Mouse (Mus musculus) midbrain, embryonic 10.5 days (tissue): Measurements from ENCODE around the gene Dcaf11. TPM values are rescaled to one million over a fixed set of nuclear protein-coding genes. Genes with fewer than 3 reads are reported as not detected.

Source experiments
- DNase-seq: peaks from one replicate; pipeline ENCODE4 v3.0.0-alpha.2; 2017; ENCODE audit warnings: low spot score
- H3K27ac ChIP-seq: fragments of 300-500 bp; sonication (generic); replicated peaks from 2 replicates; pipeline ENCODE4 v1.5.1; 2016; ENCODE audit warnings: mild to moderate bottlenecking
- H3K27me3 ChIP-seq: fragments of 300-500 bp; sonication (generic); 2 replicates; pipeline ENCODE4 v1.6.1; 2016; ENCODE audit warnings: low read depth, mild to moderate bottlenecking; ENCODE audit not compliant: poor library complexity, severe bottlenecking
- H3K36me3 ChIP-seq: fragments of 300-500 bp; sonication (generic); 2 replicates; pipeline ENCODE4 v1.6.1; 2016; ENCODE audit warnings: mild to moderate bottlenecking, moderate library complexity
- H3K4me1 ChIP-seq: fragments of 300-500 bp; sonication (generic); 2 replicates; pipeline ENCODE4 v1.6.1; 2016
- H3K4me3 ChIP-seq: fragments of 300-500 bp; sonication (generic); 2 replicates; pipeline ENCODE4 v1.5.1; 2016; ENCODE audit warnings: mild to moderate bottlenecking, moderate library complexity
- H3K9me3 ChIP-seq: fragments of 300-500 bp; sonication (generic); replicated peaks from 2 replicates; pipeline ENCODE4 v1.6.1; 2016; ENCODE audit warnings: mild to moderate bottlenecking
- WGBS: fragments of 180-500 bp; shearing (Covaris S2); methylation state at CpG from one replicate; pipeline ENCODE4 v1.1.7; 2016; 5-methylcytosine and 5-hydroxymethylcytosine counted together
- polyA plus RNA-seq: library from polyadenylated mRNA; unstranded; fragments of >200 nt; fragmentation: Nextera tagmentation; extraction: Ambion mirVana; gene quantifications from 2 replicates; pipeline ENCODE4 v1.2.1, GENCODE M21; 2016

Gene Dcaf11
- polyA plus RNA-seq, 1 experiment from 2014 or later: 78.5 TPM

DNA sequence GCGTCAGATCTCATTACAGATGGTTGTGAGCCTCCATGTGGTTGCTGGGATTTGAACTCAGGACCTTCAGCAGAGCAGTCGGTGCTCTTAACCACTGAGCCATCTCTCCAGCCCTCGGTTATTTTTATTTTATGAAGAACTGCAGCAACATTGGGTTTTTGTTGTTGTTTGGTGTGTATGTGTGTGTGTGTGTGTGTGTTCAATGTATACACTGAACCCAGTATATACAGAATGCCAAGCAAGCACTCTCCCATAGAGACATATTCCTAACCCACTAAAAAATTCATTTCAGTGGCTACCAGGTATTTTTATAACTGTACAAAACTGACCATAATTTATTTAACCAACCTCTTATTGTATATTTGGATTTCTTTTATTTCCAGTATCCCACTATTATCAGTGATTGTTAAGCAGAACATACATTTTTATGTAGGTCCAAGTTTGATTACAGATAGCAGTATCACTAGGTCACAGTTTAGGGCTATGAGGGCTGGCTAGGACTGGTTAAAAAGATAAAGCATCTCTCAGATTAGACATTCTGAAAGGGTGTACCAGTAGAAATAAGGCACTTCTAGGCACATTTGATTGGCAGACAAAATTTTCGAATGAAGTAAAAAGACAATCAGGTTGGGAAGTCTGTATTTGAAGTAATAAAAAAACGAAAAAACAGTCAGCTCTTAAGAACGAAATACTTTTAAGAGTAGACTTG, 912 bp upstream of the Dcaf11 start:
- peaks cover 8% of the 10 kb centered on the region for H3K36me3 ChIP-seq
- no peaks in the 10 kb centered on the region for H3K9me3 ChIP-seq
- no peak for DNase-seq
- no peaks in the 10 kb centered on the region for H3K27me3 ChIP-seq
- 60% methylated on average over 6 of the region's 6 CpGs for WGBS
- H3K27ac ChIP-seq: peak overlapping the region; percentile 94; the same call in 1 of the 2 replicates
- peaks cover 20% of the 10 kb centered on the region for H3K4me1 ChIP-seq
- H3K4me3 ChIP-seq: peak overlapping the region; percentile 73

- peaks cover 23% of the 10 kb centered on the region for H3K36me3 ChIP-seq
- DNase-seq: peak; percentile 98
- WGBS: under 1% methylated on average over 51 of the region's 51 CpGs
- no peaks in the 10 kb centered on the region for H3K27me3 ChIP-seq
- peak within 1 kb of the TSS; percentile 73 for H3K4me3 ChIP-seq
- no peaks in the 10 kb centered on the region for H3K9me3 ChIP-seq
- peaks cover 20% of the 10 kb centered on the region for H3K4me1 ChIP-seq
- peak within 1 kb of the TSS; percentile 94 for H3K27ac ChIP-seq
Measured at GRCm38 (mm10) chr14:55560202-55561073, 632 bp downstream of the Dcaf11 start, which contains the start of gene A730061H03Rik. Gene A730061H03Rik (minus strand): TSS chr14:55560406.

DNA sequence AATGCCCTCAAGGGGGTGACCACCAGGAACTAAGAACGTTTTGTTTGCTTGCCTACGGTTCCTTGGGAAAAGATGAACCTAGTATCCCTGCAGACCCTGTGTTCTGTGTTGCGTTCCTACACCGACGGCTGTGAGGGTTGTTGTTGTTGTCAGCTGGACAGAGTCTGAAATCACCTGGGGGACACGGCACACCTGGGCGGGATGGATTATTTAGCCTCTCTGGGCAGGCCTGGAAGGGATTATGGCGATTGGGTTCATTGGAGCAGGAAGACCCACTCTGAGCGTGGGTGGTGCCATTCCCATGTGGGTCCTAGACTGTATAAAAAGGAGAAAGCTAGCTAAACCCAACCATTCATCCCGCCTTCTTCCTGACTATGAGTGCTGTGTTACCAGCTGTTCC, 2.1 kb downstream of the Dcaf11 start:
- Histone ChIP-seq H3K4me1 (peaks cover 20% of the 10 kb centered on the region), H3K4me3 (0 out of 2 replicates have a peak overlapping the region, but pooled peaks have one; percentile 73), H3K27me3 (no peaks in the 10 kb centered on the region), H3K36me3 (peaks cover 37% of the 10 kb centered on the region), H3K9me3 (no peaks in the 10 kb centered on the region), H3K27ac (no peak overlapping the region)
- 87% methylated on average over 10 of the region's 10 CpGs for WGBS
- DNase-seq: no peak

DNA sequence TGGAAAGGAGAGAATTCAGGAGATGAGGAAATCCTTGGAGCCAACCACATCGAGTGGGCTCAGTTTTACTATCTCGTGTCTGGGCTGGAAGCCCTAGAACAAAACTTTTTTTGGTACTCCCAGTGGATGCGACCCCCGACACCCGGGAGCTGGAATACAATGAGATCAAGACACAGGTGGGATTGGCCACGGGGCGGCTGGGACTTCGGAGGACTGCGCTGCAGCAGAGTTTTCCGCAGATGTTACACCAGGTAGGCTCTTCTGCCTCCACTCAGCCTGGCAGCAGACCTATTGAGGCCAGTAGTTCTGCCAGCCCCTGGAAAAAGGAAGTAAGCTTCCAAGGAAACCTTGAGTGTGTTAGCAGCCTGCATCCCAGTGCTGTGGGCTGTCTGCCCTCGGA, 3.4 kb downstream of the Dcaf11 start:
- 93% methylated on average over 11 of the region's 11 CpGs for WGBS
- H3K27me3 ChIP-seq: no peaks in the 10 kb centered on the region
- no peaks in the 10 kb centered on the region for H3K9me3 ChIP-seq
- no peak for DNase-seq
- H3K36me3 ChIP-seq: peaks cover 51% of the 10 kb centered on the region
- no peak overlapping the region for H3K4me3 ChIP-seq
- H3K4me1 ChIP-seq: peaks cover 20% of the 10 kb centered on the region
- H3K27ac ChIP-seq: no peak overlapping the region

- peaks cover 70% of the 10 kb centered on the region for H3K36me3 ChIP-seq
- H3K27ac ChIP-seq: no peak overlapping the region
- no peaks in the 10 kb centered on the region for H3K27me3 ChIP-seq
- no peak for DNase-seq
- H3K4me1 ChIP-seq: peaks cover 13% of the 10 kb centered on the region
- WGBS: 80% methylated on average over 3 of the region's 3 CpGs
- no peaks in the 10 kb centered on the region for H3K9me3 ChIP-seq
- H3K4me3 ChIP-seq: no peak overlapping the region
Measured at GRCm38 (mm10) chr14:55565748-55566147, 5.9 kb downstream of the Dcaf11 start.

DNA sequence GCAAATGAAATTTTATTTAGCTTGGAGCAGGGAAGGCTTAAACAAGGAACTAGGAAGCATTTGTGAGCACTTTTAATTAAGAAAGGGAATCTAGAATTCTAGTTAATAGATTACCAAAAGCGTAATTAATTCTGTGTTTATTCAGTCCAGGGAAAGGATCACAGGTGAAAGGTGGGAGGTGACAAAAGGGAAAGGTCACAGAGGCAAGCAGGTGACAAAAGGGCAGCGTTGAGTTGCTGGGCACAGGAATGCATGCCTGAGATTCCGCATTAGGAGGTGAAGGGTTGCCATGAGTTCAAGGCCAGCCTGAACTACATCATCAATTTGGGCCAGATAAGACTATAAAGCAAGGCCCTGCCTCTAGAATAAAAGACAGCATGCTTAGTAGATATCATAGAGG, 7.7 kb downstream of the Dcaf11 start:
- Histone ChIP-seq H3K27me3 (no peaks in the 10 kb centered on the region), H3K9me3 (no peaks in the 10 kb centered on the region), H3K4me1 (no peaks in the 10 kb centered on the region), H3K27ac (no peak overlapping the region), H3K36me3 (peaks cover 70% of the 10 kb centered on the region), H3K4me3 (no peak overlapping the region)
- DNase-seq: no peak
- 90% methylated on average over 3 of the region's 3 CpGs for WGBS

DNA sequence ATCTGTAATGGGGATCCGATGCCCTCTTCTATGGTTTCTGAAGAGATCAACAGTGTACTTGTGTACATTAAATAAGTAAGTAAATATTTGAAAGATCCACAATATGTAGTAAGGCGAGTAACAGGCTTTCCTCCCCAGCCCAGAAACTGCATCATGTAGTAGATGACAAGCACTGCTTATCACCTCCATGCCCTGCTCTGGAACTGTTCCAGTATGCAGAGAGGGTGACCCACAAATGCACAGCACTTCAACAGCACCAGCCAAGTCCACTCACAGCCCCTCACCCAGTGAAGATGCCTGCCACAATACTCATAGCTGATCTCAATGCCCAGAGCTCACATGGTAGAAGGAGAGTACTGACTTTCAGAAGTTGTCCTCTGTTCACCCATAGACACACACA, 10.8 kb downstream of the Dcaf11 start:
- no peak for DNase-seq
- Histone ChIP-seq H3K27me3 (no peaks in the 10 kb centered on the region), H3K9me3 (no peaks in the 10 kb centered on the region), H3K27ac (no peak overlapping the region), H3K4me1 (0 out of 2 replicates have a peak, but pooled peaks cover 3% of the 10 kb centered on the region), H3K36me3 (peaks cover 46% of the 10 kb centered on the region), H3K4me3 (no peak overlapping the region)
- WGBS: 92% methylated on average over 2 of the region's 2 CpGs

- H3K36me3 ChIP-seq: peaks cover 34% of the 10 kb centered on the region
- no peak overlapping the region for H3K4me3 ChIP-seq
- H3K9me3 ChIP-seq: no peaks in the 10 kb centered on the region
- no peak for DNase-seq
- H3K27me3 ChIP-seq: no peaks in the 10 kb centered on the region
- 0 out of 2 replicates have a peak, but pooled peaks cover 4% of the 10 kb centered on the region for H3K4me1 ChIP-seq
- H3K27ac ChIP-seq: no peak overlapping the region
Measured at GRCm38 (mm10) chr14:55571760-55572159, 12.0 kb downstream of the Dcaf11 start.

DNA sequence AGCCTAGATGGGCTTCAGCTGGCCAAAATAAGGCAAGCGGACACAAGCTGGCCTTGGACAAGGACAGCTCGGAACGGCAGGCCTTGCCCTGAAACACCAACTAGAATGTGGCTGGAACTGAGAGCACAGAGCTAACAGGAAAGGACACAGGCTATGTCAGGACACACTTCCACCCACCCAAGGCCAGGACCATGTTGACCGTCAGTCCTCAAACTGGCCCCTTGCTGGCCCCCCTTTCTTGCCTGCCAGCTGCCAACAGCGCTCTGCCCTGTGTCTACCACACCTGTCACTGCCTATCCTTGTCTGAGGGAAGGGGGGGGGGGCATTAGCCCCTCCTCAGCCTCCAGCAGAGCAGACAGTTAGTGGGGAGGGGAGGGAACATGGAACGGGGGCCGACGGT, 15.5 kb downstream of the Dcaf11 start, which contains the start of gene Fitm1:
TSS of gene Fitm1 (plus strand) at position 316 of the 400 bp plus-strand sequence.
- H3K4me3 ChIP-seq: no peak within 1 kb of the TSS

DNA sequence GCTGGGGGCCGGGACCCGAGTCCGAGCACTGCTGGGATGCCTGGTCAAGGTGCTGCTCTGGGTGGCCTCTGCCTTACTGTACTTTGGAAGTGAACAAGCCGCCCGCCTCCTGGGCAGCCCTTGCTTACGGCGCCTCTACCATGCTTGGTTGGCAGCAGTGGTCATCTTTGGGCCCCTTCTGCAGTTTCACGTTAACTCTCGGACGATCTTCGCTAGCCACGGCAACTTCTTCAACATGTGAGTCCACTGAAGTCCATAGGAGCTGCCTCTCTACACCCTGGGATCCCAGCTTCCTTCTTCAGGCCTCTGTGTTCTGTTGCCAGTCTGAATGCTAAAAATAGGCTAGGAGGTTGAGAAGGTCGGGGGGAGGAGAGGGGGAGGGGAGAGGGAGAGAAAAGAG, 15.9 kb downstream of the Dcaf11 start:
- Histone ChIP-seq H3K9me3 (no peaks in the 10 kb centered on the region), H3K4me3 (no peak overlapping the region), H3K27me3 (no peaks in the 10 kb centered on the region), H3K27ac (0 out of 2 replicates have a peak overlapping the region, but pooled peaks have one; percentile 28), H3K4me1 (peaks cover 20% of the 10 kb centered on the region), H3K36me3 (peaks cover 12% of the 10 kb centered on the region)
- 84% methylated on average over 13 of the region's 13 CpGs for WGBS
- no peak for DNase-seq

More for the DNA sequence above, 15.5 kb downstream of the Dcaf11 start, which contains the start of gene Fitm1:
- Histone ChIP-seq H3K9me3 (no peaks in the 10 kb centered on the region), H3K27me3 (no peaks in the 10 kb centered on the region), H3K4me1 (peaks cover 20% of the 10 kb centered on the region), H3K36me3 (peaks cover 7% of the 10 kb centered on the region), H3K27ac (0 out of 2 replicates have a peak within 1 kb of the TSS, but pooled peaks have one; percentile 33)
- WGBS: 82% methylated on average over 8 of the region's 8 CpGs
- no peak for DNase-seq

- peaks cover 20% of the 10 kb centered on the region for H3K4me1 ChIP-seq
- H3K9me3 ChIP-seq: no peaks in the 10 kb centered on the region
- DNase-seq: no peak
- H3K4me3 ChIP-seq: no peak overlapping the region
- 87% methylated on average over 16 of the region's 16 CpGs for WGBS
- peaks cover 18% of the 10 kb centered on the region for H3K36me3 ChIP-seq
- 0 out of 2 replicates have a peak overlapping the region, but pooled peaks have one; percentile 33 for H3K27ac ChIP-seq
- H3K27me3 ChIP-seq: no peaks in the 10 kb centered on the region
Measured at GRCm38 (mm10) chr14:55576376-55576775, 16.6 kb downstream of the Dcaf11 start.

- peaks cover 20% of the 10 kb centered on the region for H3K4me1 ChIP-seq
- peak within 1 kb of the TSS; percentile 64 for H3K4me3 ChIP-seq
- WGBS: 1% methylated on average over 32 of the region's 32 CpGs
- peak within 1 kb of the TSS; percentile 87 for H3K27ac ChIP-seq
- no peaks in the 10 kb centered on the region for H3K27me3 ChIP-seq
- DNase-seq: peak; percentile 82
- H3K36me3 ChIP-seq: peaks cover 27% of the 10 kb centered on the region
- H3K9me3 ChIP-seq: no peaks in the 10 kb centered on the region
Measured at GRCm38 (mm10) chr14:55577871-55578667, 18.3 kb downstream of the Dcaf11 start, which contains the start of gene Psme1. Gene Psme1 (plus strand): TSS chr14:55578123.
